Mouse (Mus musculus): ENCODE measurements at regions not wholly inside any gene's neighbourhood (a gene's known extent, or its start where the extent isn't known, plus 50 kb on each side); places are given as distances from the start of the nearest gene placed in this dataset.

DNA sequence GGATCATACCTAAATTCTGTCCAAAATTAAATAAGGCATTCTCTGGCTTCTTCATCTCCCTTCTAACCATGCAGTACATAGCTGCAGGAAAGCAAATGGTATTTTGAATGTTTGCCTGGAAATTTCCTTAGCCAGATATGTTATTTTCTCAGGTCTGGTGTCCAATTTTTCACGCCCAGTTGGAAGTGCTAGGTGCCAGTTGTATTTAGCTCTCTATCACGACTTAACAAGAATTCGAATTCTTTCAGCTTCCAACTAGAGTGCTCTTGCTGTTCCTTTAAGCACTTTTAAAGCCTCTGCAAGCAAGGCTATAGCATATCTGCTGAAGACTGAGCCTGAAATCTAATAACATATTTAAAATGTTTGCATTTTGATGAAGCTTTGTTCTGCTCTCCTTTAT lies 308.3 kb upstream of the Kynu start:
- TF ChIP-seq CTCF (IDR thresholded peaks at IDR 0.05; ENCODE audit: low read depth) = no peak
- TF ChIP-seq EP300 (IDR thresholded peaks at IDR 0.05; ENCODE audit: low read depth) = no peak
